Mouse (Mus musculus): ENCODE measurements around the gene Lrrc8d. TPM values are rescaled to one million over a fixed set of nuclear protein-coding genes. Genes with fewer than 3 reads are reported as not detected.
"Not testable (repeated sequence)": the region's sequence is repeated elsewhere in the genome, so short reads cannot be mapped to it uniquely, and the experiment has no call there.

Gene Lrrc8d
- polyA plus RNA-seq, 1 experiment from 2014 or later = 19.2 TPM

DNA sequence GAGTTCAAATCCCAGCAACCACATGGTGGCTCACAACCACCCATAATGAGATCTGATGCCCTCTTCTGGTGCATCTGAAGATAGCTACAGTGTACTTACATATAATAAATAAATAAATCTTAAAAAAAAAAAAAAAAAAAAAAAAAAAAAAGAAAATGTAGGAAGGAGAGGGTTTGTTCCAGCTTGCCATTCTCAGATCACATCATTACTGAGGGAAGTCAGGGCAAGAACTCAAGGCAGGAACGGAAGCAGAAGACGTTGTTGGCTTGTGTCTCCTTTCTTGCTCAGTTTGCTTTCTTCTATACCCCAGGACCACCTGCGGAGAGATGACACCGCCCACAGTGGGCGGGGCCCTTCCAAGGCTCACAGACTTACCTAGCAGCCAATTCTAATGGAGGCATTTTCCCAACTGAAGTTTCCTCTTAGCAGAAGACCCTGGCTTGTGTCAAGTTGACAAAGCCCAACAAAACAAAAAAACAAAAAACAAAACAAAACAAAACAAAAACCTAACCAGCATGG, 165.4 kb downstream of the Lrrc8d start:
- not testable (repeated sequence) for H3K9me3 ChIP-seq (ENCODE audit: control insufficient read depth, low read length); H3K36me3 ChIP-seq (ENCODE audit: control insufficient read depth, insufficient read depth, low read length); H3K4me2 ChIP-seq (ENCODE audit: low read length); DNase-seq (ENCODE audit: low spot score); ATAC-seq (replicated peaks; ENCODE audit: low FRiP score, low TSS enrichment, low read depth); H3K4me3 ChIP-seq (ENCODE audit: low read depth, low read length); H3K27ac ChIP-seq (ENCODE audit: low read depth); H3K4me1 ChIP-seq (replicated peaks; ENCODE audit: control insufficient read depth, insufficient read depth, low read length); H3K9ac ChIP-seq (ENCODE audit: low read length); H3K27me3 ChIP-seq (replicated peaks; ENCODE audit: control insufficient read depth, insufficient read depth, low read length)
- WGBS = 48% methylated on average over 5 of the region's 5 CpGs

DNA sequence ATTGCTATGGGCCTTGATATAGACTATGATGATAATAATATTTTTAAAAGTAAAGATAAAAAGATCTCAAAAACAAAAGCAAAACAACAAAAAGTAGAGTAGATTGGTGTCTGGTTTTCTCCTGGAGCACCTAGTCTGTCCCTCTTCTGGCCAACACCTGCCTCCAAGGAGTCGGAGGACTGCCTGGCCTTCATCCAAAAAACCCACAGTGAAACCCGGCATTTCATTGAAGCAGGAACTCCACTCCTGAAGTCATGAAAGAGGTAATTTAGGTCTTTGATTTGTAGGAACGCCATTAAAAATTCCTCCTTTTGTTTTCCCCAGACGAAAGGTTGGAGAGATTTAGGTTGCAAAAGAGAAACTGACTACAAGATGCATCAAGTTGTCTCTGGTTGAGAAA, 167.7 kb downstream of the Lrrc8d start:
- WGBS = 42% methylated on average over 4 of the region's 4 CpGs
- Histone ChIP-seq H3K9me3 (ENCODE audit: control insufficient read depth, low read length) (no peaks in the 10 kb centered on the region), H3K4me1 (replicated peaks; ENCODE audit: control insufficient read depth, insufficient read depth, low read length) (peaks cover 7% of the 10 kb centered on the region), H3K4me3 (ENCODE audit: low read depth, low read length) (no peak overlapping the region), H3K4me2 (ENCODE audit: low read length) (no peak overlapping the region), H3K27me3 (replicated peaks; ENCODE audit: control insufficient read depth, insufficient read depth, low read length) (no peaks in the 10 kb centered on the region), H3K27ac (ENCODE audit: low read depth) (no peak overlapping the region), H3K9ac (ENCODE audit: low read length) (no peak overlapping the region), H3K36me3 (ENCODE audit: control insufficient read depth, insufficient read depth, low read length) (no peaks in the 10 kb centered on the region)
- ATAC-seq (replicated peaks; ENCODE audit: low FRiP score, low TSS enrichment, low read depth) (no peak), DNase-seq (ENCODE audit: low spot score) (no peak)

DNA sequence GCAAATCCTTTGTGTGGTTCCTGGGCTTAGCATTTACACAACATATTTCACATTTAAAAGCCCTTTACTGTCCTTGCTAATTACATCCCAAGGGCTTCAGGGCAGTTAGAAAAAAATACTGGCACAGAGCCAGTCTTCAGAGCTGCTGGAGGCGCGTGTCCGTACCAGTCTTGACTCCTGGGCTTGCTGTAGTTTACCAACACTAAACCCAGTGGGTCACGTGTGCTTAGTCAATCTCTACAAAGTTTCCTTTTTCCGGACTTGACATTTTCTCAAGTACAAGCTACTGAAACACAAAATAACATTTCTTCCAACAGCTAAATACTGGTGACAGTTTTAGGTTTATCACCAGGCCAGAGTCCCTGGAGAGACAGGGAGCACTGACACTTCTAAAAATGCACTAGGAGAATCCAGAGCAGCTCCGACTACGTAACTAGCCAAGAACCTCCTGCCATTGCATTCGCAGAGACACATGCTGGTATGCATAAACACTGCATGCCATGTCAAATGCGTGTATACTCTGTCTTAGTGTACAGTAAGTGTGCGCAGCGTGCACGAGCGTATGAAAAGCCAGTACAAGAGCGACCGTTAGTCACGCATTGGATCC, 168.2 kb downstream of the Lrrc8d start:
- 0 out of 2 replicates have a peak, but pooled peaks have one; percentile 37 for ATAC-seq (replicated peaks; ENCODE audit: low FRiP score, low TSS enrichment, low read depth)
- Histone ChIP-seq H3K27ac (ENCODE audit: low read depth) (no peak overlapping the region), H3K4me3 (ENCODE audit: low read depth, low read length) (no peak overlapping the region), H3K27me3 (replicated peaks; ENCODE audit: control insufficient read depth, insufficient read depth, low read length) (no peaks in the 10 kb centered on the region), H3K9ac (ENCODE audit: low read length) (no peak overlapping the region), H3K4me2 (ENCODE audit: low read length) (no peak overlapping the region), H3K36me3 (ENCODE audit: control insufficient read depth, insufficient read depth, low read length) (no peaks in the 10 kb centered on the region), H3K4me1 (replicated peaks; ENCODE audit: control insufficient read depth, insufficient read depth, low read length) (peaks cover 7% of the 10 kb centered on the region), H3K9me3 (ENCODE audit: control insufficient read depth, low read length) (no peaks in the 10 kb centered on the region)
- WGBS = 59% methylated on average over 16 of the region's 16 CpGs
- DNase-seq (ENCODE audit: low spot score) = no peak

DNA sequence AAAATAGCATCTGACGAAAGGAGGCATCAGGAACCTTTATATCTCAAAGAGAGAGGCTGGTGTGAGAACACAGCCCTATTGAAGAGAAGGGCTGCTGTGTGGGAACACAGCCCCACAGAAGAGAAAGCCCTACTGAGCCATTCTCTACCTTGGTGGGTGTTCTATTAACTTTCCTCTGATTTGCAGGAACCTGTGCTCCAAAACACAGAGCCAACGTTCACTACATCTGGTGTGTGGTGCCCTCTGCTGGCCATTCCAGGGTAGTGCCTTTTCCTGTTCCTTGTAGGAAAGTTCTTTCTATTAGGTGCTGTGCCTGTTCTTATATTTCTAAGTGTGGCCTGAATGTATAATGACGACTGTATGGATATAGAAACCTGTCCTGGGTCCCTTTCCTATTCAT, 168.8 kb downstream of the Lrrc8d start:
- Histone ChIP-seq H3K9me3 (ENCODE audit: control insufficient read depth, low read length) (no peaks in the 10 kb centered on the region), H3K27me3 (replicated peaks; ENCODE audit: control insufficient read depth, insufficient read depth, low read length) (no peaks in the 10 kb centered on the region), H3K9ac (ENCODE audit: low read length) (no peak overlapping the region), H3K4me2 (ENCODE audit: low read length) (no peak overlapping the region), H3K36me3 (ENCODE audit: control insufficient read depth, insufficient read depth, low read length) (no peaks in the 10 kb centered on the region), H3K27ac (ENCODE audit: low read depth) (no peak overlapping the region), H3K4me3 (ENCODE audit: low read depth, low read length) (no peak overlapping the region), H3K4me1 (replicated peaks; ENCODE audit: control insufficient read depth, insufficient read depth, low read length) (peaks cover 7% of the 10 kb centered on the region)
- DNase-seq (ENCODE audit: low spot score) = peak; percentile 91
- no peak for ATAC-seq (replicated peaks; ENCODE audit: low FRiP score, low TSS enrichment, low read depth)
- WGBS = 25% methylated on average over 3 of the region's 3 CpGs

DNA sequence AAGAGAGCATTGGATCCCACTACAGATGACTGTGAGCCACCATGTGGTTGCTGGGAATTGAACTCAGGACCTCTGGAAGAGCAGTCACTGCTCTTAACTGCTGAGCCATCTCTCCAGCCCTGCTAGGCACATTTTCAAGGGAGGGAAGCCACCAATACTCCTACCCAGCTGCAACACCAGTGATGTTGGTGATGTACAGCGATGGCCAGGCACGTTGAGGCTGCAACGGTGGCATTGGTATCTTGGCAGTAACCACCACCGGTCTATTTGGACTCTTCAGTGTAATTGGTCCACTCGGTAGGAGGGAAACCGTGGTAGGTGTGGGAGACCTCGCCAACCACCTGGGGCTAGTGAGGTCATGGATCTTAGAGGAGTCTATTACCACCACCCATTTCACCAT, 170.0 kb downstream of the Lrrc8d start:
- H3K4me2 ChIP-seq (ENCODE audit: low read length) = no peak overlapping the region
- H3K9me3 ChIP-seq (ENCODE audit: control insufficient read depth, low read length) = no peaks in the 10 kb centered on the region
- DNase-seq (ENCODE audit: low spot score) (no peak), ATAC-seq (replicated peaks; ENCODE audit: low FRiP score, low TSS enrichment, low read depth) (no peak)
- H3K4me3 ChIP-seq (ENCODE audit: low read depth, low read length) = no peak overlapping the region
- H3K36me3 ChIP-seq (ENCODE audit: control insufficient read depth, insufficient read depth, low read length) = no peaks in the 10 kb centered on the region
- H3K9ac ChIP-seq (ENCODE audit: low read length) = no peak overlapping the region
- H3K4me1 ChIP-seq (replicated peaks; ENCODE audit: control insufficient read depth, insufficient read depth, low read length) = peaks cover 7% of the 10 kb centered on the region
- no peaks in the 10 kb centered on the region for H3K27me3 ChIP-seq (replicated peaks; ENCODE audit: control insufficient read depth, insufficient read depth, low read length)
- WGBS = 93% methylated on average over 7 of the region's 7 CpGs
- H3K27ac ChIP-seq (ENCODE audit: low read depth) = no peak overlapping the region

DNA sequence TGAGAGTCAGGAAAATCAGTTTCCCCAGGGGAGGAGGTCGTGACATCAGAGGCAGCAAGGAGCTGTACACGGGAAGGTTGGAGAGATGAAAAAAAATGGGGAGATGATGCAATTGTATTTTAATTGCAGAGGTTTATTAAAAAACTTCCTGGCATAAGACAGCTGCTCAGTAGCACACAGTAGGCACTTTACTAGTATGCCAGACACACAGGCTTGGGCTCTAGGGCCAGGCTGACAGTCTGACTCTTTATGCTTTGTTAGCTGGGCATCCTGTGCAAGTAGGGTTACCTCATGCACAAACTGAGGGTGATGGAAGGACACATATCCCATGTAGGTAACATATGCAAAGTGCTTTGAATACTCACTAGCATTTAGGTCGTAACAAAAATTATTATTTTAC, 171.4 kb downstream of the Lrrc8d start:
- Histone ChIP-seq H3K4me1 (replicated peaks; ENCODE audit: control insufficient read depth, insufficient read depth, low read length) (peaks cover 12% of the 10 kb centered on the region), H3K4me3 (ENCODE audit: low read depth, low read length) (no peak overlapping the region), H3K27ac (ENCODE audit: low read depth) (no peak overlapping the region), H3K36me3 (ENCODE audit: control insufficient read depth, insufficient read depth, low read length) (no peaks in the 10 kb centered on the region), H3K4me2 (ENCODE audit: low read length) (no peak overlapping the region), H3K9ac (ENCODE audit: low read length) (no peak overlapping the region), H3K9me3 (ENCODE audit: control insufficient read depth, low read length) (no peaks in the 10 kb centered on the region), H3K27me3 (replicated peaks; ENCODE audit: control insufficient read depth, insufficient read depth, low read length) (no peaks in the 10 kb centered on the region)
- ATAC-seq (replicated peaks; ENCODE audit: low FRiP score, low TSS enrichment, low read depth) (no peak), DNase-seq (ENCODE audit: low spot score) (no peak)
- 82% methylated on average over 3 of the region's 3 CpGs for WGBS

DNA sequence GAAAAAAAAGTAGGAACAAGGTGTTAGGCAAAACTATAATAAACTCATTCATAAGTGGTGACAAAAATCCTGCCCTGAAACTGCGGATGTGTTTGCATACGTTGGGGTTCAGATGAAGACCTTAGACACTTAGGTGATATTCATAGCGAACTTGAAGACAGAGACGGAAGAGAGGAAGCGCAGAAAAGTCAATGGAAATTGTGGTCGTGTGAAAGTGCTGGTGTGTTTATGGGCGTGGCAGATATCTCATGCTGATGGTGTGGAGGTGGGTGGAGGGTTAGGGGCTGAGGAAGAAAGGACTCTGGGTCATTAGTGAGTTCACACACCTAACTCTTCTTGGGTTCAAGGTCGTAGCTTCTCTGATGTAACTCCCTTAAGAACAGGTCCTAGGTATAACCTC, 172.4 kb downstream of the Lrrc8d start:
- Histone ChIP-seq H3K4me1 (replicated peaks; ENCODE audit: control insufficient read depth, insufficient read depth, low read length) (peaks cover 12% of the 10 kb centered on the region), H3K27me3 (replicated peaks; ENCODE audit: control insufficient read depth, insufficient read depth, low read length) (no peaks in the 10 kb centered on the region), H3K9ac (ENCODE audit: low read length) (no peak overlapping the region), H3K36me3 (ENCODE audit: control insufficient read depth, insufficient read depth, low read length) (no peaks in the 10 kb centered on the region), H3K4me3 (ENCODE audit: low read depth, low read length) (no peak overlapping the region), H3K4me2 (ENCODE audit: low read length) (no peak overlapping the region), H3K9me3 (ENCODE audit: control insufficient read depth, low read length) (no peaks in the 10 kb centered on the region), H3K27ac (ENCODE audit: low read depth) (no peak overlapping the region)
- 78% methylated on average over 8 of the region's 8 CpGs for WGBS
- ATAC-seq (replicated peaks; ENCODE audit: low FRiP score, low TSS enrichment, low read depth) (no peak), DNase-seq (ENCODE audit: low spot score) (no peak)

DNA sequence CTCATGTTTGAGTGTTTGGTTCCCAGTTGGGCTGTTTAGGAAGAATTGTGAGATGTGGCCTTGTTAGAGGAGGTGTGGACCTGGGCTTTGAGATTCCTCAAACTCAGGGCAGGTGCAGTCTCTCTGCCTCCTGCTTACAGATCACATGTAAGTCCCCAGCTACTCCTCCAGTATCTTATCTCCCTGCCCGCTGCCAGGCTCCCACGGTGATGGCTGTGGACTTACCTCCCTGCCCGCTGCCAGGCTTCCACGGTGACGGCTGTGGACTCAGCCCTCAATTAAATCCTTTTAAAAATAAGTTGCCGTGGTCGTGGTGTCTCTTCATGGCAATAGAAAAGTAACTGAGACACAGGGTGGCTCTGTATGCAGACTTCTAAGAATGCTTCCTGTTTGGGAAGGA, 173.1 kb downstream of the Lrrc8d start:
- Histone ChIP-seq H3K4me2 (ENCODE audit: low read length) (no peak overlapping the region), H3K9ac (ENCODE audit: low read length) (no peak overlapping the region), H3K4me1 (replicated peaks; ENCODE audit: control insufficient read depth, insufficient read depth, low read length) (peaks cover 8% of the 10 kb centered on the region), H3K36me3 (ENCODE audit: control insufficient read depth, insufficient read depth, low read length) (no peaks in the 10 kb centered on the region), H3K4me3 (ENCODE audit: low read depth, low read length) (no peak overlapping the region), H3K9me3 (ENCODE audit: control insufficient read depth, low read length) (no peaks in the 10 kb centered on the region), H3K27me3 (replicated peaks; ENCODE audit: control insufficient read depth, insufficient read depth, low read length) (no peaks in the 10 kb centered on the region), H3K27ac (ENCODE audit: low read depth) (no peak overlapping the region)
- ATAC-seq (replicated peaks; ENCODE audit: low FRiP score, low TSS enrichment, low read depth) = no peak
- WGBS = 54% methylated on average over 7 of the region's 7 CpGs
- peak; percentile 47 for DNase-seq (ENCODE audit: low spot score)

DNA sequence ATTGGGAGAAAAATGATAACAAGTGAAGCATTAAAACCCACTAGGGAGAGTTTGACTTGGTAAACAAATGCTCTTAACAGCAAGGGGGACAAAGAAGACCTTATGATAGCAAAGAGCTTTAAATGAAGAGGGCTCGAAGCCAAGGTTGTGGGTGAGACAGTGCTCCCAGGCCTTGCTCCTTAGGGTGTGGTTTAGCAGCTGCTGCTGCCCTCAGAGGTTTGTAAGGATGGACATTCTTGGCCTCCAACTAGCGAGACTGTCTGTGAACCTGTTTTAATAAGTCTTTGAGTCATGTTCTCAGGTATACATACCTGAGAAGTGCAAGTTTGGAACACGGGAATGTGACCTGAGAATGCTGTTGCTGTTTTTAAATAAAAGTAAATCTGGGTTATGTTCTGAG, 174.0 kb downstream of the Lrrc8d start:
- Histone ChIP-seq H3K9ac (ENCODE audit: low read length) (no peak overlapping the region), H3K27ac (ENCODE audit: low read depth) (no peak overlapping the region), H3K4me1 (replicated peaks; ENCODE audit: control insufficient read depth, insufficient read depth, low read length) (peaks cover 13% of the 10 kb centered on the region), H3K9me3 (ENCODE audit: control insufficient read depth, low read length) (no peaks in the 10 kb centered on the region), H3K4me3 (ENCODE audit: low read depth, low read length) (no peak overlapping the region), H3K27me3 (replicated peaks; ENCODE audit: control insufficient read depth, insufficient read depth, low read length) (no peaks in the 10 kb centered on the region), H3K36me3 (ENCODE audit: control insufficient read depth, insufficient read depth, low read length) (no peaks in the 10 kb centered on the region), H3K4me2 (ENCODE audit: low read length) (no peak overlapping the region)
- ATAC-seq (replicated peaks; ENCODE audit: low FRiP score, low TSS enrichment, low read depth) = no peak
- peak; percentile 38 for DNase-seq (ENCODE audit: low spot score)
- 67% methylated on average over 3 of the region's 3 CpGs for WGBS
